Mouse (Mus musculus) left cerebral cortex, postnatal 14 days (tissue): ENCODE measurements around the gene Timm22. TPM values are rescaled to one million over a fixed set of nuclear protein-coding genes. Genes with fewer than 3 reads are reported as not detected.

Experiments used
- DNase-seq, 2 experiments: peaks; one replicate each; pipeline ENCODE4 v3.0.0; 2021 to 2022; ENCODE audit warnings: low spot score in 2 of 2, mixed read lengths in 1 of 2
- intact Hi-C: fragments of 180-260 bp; cut with DNase I; formaldehyde crosslinking; loops from one replicate; pipeline ENCODE4 v1.15.1; 2025
- total RNA-seq, 2 experiments: library from RNA; stranded (reverse); gene quantifications; 2 replicates each; pipeline ENCODE4 v1.2.3; 2021

Gene Timm22
- total RNA-seq, 2 experiments from 2014 or later = 38.0 to 40.1 TPM

- no peak for DNase-seq
- intact Hi-C loops = no loop called here
Observed at GRCm38 (mm10) chr11:76385017-76385416, 21.7 kb upstream of the Timm22 start.

GRCm38 (mm10) chr11:76385746-76386145, 21.0 kb upstream of the Timm22 start:
- intact Hi-C loops = no loop called here
- DNase-seq = no peak

- intact Hi-C loops = no loop called here
- no peak for DNase-seq
Observed at GRCm38 (mm10) chr11:76387097-76387496, 19.7 kb upstream of the Timm22 start.

- intact Hi-C loops = no loop called here
Observed at GRCm38 (mm10) chr11:76388711-76389110, 18.0 kb upstream of the Timm22 start.

GRCm38 (mm10) chr11:76392532-76392931, 14.2 kb upstream of the Timm22 start:
- DNase-seq = no peak
- intact Hi-C loops = no loop called here

More at GRCm38 (mm10) chr11:76388711-76389110, 18.0 kb upstream of the Timm22 start:
- DNase-seq = no peak

GRCm38 (mm10) chr11:76392996-76393395, 13.8 kb upstream of the Timm22 start:
- DNase-seq = no peak
- intact Hi-C loops = no loop called here

- intact Hi-C loops = no loop called here
Observed at GRCm38 (mm10) chr11:76397650-76398311, 9.0 kb upstream of the Timm22 start.

GRCm38 (mm10) chr11:76398312-76398797, 8.4 kb upstream of the Timm22 start:
- intact Hi-C loops = no loop called here
- no peak for DNase-seq

More at GRCm38 (mm10) chr11:76397650-76398311, 9.0 kb upstream of the Timm22 start:
- DNase-seq = no peak

GRCm38 (mm10) chr11:76398798-76399586, 7.8 kb upstream of the Timm22 start, which contains the start of gene Nxn:
Nxn (minus strand) TSS chr11:76399140.
- DNase-seq = peak in 1 of 2 experiments; percentile 79
- intact Hi-C loops = no loop called here

GRCm38 (mm10) chr11:76399587-76400330, 7.0 kb upstream of the Timm22 start:
- intact Hi-C loops = loop anchor here (1.0 kb wide), 1 partner anchor 146 kb away; no protein-coding TSS in a partner anchor
- no peak for DNase-seq

- intact Hi-C loops = no loop called here
Observed at GRCm38 (mm10) chr11:76401398-76401797, 5.4 kb upstream of the Timm22 start.

GRCm38 (mm10) chr11:76405113-76405512, 1.6 kb upstream of the Timm22 start:
- intact Hi-C loops = no loop called here
- no peak for DNase-seq

More at GRCm38 (mm10) chr11:76401398-76401797, 5.4 kb upstream of the Timm22 start:
- no peak for DNase-seq

GRCm38 (mm10) chr11:76405626-76406264, 1.0 kb upstream of the Timm22 start:
- intact Hi-C loops = no loop called here
- no peak for DNase-seq

GRCm38 (mm10) chr11:76410826-76411225, 4.1 kb downstream of the Timm22 start:
- intact Hi-C loops = no loop called here
- DNase-seq = peak; percentile 69 to 83

- intact Hi-C loops = no loop called here
- peak in 1 of 2 experiments; percentile 15 for DNase-seq
Observed at GRCm38 (mm10) chr11:76413202-76413601, 6.5 kb downstream of the Timm22 start.

- no peak for DNase-seq
- intact Hi-C loops = loop anchor here (2.0 kb wide), 1 partner anchor 36 kb away; no protein-coding TSS in a partner anchor
Observed at GRCm38 (mm10) chr11:76415001-76415400, 8.2 kb downstream of the Timm22 start.

GRCm38 (mm10) chr11:76415985-76416384, 9.2 kb downstream of the Timm22 start:
- intact Hi-C loops = loop anchor here (2.0 kb wide), 1 partner anchor 35 kb away; no protein-coding TSS in a partner anchor

GRCm38 (mm10) chr11:76418423-76418822, 11.7 kb downstream of the Timm22 start:
- intact Hi-C loops = no loop called here
- DNase-seq = peak in 1 of 2 experiments; percentile 54

More at GRCm38 (mm10) chr11:76415985-76416384, 9.2 kb downstream of the Timm22 start:
- DNase-seq = no peak

- intact Hi-C loops = no loop called here
- DNase-seq = no peak
Observed at GRCm38 (mm10) chr11:76419179-76419578, 12.4 kb downstream of the Timm22 start.
